Mouse (Mus musculus): ENCODE data around the gene Hmces.

- TF ChIP-seq POLR2A (IDR thresholded peaks at IDR 0.05; ENCODE audit: borderline replicate concordance, insufficient read depth, low read length) = no peak
- no peak for TF ChIP-seq CTCF (IDR thresholded peaks at IDR 0.05; ENCODE audit: borderline replicate concordance, insufficient read depth, low read depth, low read length)
Measured at GRCm38 (mm10) chr6:87866211-87866610, 47.5 kb upstream of the Hmces start.
